Mouse (Mus musculus): ENCODE results near the gene Gnaz.

GRCm38 (mm10) chr10:75036883-75037379 is 70.0 kb downstream of the Gnaz start, which contains the start of gene Rab36:
- TF ChIP-seq CTCF (IDR thresholded peaks at IDR 0.05; ENCODE audit: extremely low read depth, insufficient read depth, low read length) (no peak), POLR2A (IDR thresholded peaks at IDR 0.05; ENCODE audit: extremely low read depth, insufficient read depth, low read length) (peak; percentile 24; the same call in 1 of the 2 replicates)
